Mouse (Mus musculus) lung, adult 18-20 months (tissue): ENCODE measurements around the gene Spcs2.
"Not testable (repeated sequence)": the region's sequence is repeated elsewhere in the genome, so short reads cannot be mapped to it uniquely, and the experiment has no call there.

ENCODE experiments used
- DNase-seq, 2 experiments: peaks; one replicate each; pipeline ENCODE4 v3.0.0; 2022; ENCODE audit warnings: mixed read lengths in 2 of 2

The Spcs2 gene

DNA sequence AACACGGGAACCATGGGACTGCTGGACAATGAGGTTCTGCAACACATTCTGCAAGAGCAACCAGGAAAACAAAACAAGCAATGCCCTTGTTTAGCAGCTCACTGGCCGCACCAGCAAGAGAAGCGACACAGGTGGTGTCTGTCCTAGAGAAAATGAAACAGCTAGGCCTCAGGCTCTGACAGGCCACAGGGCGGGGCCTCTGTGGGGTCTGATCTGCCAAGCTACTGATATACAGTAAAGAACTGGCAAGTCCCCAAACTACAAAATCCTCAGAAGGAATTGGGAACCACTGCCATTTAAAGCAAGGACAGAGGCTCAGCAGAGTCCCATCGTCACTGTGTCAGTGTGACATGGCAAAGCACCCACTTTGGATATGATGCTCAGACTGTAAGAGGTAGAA lies 40.8 kb downstream of the Spcs2 start:
- no peak for DNase-seq

DNA sequence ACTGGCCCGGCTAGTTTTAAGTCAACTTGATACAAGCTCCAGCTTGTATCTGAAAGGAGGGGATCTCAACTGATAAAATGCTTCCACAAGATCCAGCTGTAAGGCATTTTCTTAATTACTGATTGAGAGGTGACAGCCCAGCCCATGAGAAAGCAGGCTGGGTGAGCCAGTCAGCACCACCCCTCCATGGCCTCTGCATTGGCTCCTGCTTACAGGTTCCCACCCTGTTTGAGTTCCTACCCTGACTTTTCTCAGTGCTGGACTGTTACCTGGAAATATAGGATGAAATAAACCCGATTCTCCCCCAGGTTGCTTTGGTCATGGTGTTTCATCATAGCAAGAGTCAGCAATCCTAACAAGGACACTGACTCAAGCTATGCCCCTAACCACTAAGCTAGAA lies 41.3 kb downstream of the Spcs2 start:
- DNase-seq: no peak

DNA sequence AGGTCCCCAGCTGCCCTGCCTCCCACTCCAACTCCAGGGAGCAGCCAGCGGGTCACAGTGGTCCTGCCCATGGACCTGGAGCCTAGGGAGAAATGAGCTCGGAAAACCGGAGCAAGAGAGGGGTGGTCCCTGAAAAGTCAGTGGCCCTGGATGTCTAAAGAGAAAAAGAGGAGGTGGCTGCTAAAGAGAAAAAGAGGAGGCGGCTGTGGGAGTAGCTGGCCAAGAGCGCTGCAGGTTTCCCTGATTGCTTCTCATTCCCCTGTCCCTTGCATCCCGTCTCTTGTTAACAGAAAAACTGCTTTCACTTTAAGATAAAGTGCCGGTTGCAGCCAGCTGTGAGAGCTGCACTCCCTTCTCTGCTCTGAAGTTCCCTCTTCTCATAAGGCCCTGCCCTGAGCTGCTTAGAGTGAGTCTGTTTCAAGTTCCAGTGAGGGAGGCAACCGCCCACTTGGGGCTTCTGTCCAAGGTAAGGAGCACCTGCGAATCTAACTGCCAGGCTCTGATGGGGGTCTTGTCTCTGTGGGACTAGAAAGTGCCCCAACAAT lies 45.0 kb downstream of the Spcs2 start:
- peak; percentile 38 to 54 for DNase-seq

DNA sequence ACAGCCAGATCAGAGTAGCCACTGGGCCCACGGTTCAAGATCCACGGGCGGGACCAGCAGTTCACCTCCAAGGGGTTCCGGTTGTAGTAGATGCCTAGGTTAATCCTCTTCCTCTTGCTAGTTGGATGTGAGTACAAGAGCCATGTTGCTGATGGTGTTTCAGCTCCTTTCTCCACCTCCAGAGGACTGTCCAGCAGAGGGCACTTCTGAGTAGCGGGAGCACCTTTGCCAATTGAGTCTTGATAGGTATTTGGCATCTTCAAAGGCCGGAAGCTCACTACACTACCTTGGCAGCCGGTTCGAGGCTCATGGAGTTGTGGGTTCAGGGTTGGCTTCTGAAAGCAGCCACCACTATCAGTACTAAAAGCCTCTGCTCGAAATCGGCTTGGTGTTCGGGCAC lies 49.9 kb downstream of the Spcs2 start:
- peak; percentile 50 to 58 for DNase-seq

DNA sequence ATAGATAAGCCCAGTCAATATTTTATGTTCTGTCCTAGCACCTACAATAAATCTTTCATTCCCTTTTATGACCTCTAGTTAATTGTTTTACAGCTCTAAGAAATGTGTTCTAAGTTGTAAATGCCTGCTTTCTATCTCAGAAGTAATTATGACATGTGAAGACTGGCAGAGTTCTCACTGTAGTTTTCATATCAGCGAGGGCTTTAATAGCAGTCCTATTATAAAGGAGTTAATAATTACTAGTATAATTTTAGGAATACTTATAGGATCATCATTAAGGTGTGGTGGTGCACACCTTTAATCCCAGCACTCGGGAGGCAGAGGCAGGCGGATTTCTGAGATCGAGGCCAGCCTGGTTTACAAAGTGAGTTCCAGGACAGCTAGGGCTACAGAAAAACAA lies 51.6 kb downstream of the Spcs2 start:
- DNase-seq: no peak

DNA sequence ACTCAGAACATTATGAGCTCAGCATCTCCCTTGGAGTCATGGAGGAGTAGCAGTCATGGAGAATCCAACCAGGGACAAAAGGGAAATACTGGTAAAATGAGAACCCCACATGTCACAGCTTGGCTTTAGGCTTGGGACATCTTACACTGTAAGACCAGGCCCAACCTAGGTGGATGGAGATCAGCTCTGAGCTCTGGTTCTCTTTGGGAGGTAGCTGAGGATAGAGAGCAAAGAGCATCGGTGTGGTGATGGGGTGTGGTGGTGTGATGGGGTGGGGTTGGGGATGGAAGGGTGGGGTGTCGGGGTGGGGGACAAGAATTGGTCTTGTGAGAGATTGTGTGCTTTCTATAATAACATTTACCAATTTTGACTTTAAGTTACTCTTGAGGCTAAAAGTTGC lies 52.4 kb downstream of the Spcs2 start:
- no peak for DNase-seq

DNA sequence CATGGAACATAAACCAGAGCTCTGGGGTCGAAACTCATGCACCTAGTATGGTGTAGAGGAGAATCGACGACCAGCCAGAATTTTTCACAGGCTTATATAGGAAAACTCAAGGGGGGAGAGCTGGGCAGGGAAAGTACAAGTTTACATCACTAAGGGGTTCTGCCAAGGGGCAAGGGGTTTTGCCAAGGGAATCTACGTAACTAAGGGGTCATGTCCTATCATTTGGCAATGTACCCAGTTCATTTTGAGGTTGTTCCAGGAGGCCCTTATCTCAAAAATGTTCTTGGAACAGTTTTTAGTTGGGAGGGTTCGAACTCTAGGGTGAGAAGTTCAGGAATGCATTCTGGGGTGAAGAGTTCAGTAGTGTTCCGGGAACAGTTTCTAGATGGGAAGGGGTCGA lies 56.2 kb downstream of the Spcs2 start:
- DNase-seq: not testable (repeated sequence)

DNA sequence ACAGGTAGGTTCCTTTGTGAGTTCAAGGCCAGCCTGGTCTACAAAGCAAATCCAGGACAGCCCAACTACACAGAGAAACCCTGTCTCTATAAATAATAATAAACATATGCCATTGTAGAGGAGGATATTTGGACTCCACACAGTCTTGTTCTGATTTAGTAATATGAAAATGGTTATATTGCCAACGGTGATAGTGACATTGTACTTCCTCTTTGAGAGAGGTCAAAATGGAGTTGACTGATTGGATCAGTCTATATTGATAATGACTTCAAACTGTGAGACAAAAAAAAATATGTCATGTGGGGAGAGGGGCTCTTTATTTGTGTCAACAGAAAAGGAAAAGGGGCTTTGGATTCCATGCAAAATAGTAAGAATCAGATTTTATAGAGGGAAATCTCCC lies 57.9 kb downstream of the Spcs2 start:
- DNase-seq: no peak

DNA sequence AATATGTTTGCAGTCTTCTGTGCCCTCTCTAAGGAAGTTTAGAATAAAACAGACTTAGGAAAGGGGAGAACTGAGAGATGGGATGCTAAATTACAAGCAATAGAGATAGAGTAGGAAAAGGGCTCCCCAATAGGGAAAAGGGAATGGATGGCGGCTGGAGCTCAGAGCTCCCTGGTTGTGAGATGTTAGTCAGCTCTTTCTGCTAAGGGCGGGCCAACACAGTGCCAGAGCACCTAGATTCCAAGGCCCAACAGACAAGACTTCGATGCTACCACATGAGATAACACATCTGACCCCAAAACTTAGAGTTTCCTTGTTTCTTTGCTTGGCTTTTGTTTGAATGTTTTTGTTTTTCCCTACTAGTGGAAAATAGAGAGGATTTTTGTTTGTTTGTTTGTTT lies 59.2 kb downstream of the Spcs2 start:
- DNase-seq: not testable (repeated sequence)

DNA sequence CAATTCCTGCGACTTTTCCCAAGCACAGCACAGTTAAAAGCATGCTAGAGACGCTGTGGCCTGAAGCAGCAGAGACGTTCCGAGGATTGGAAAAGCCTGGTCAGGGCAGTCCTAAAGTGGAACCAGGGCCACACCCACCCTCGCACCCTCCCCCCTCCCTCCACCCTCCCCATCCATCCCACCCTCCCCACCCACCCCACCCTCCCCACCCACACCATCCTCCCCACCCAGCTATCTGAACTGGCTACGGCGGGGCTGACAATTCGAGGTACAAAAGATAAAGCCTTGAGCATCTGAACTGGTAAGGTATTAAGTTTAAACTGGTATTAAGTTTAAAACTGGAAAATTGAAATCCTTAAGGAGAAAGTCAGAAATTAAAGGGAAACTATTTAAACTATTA lies 59.7 kb downstream of the Spcs2 start:
- no peak for DNase-seq

DNA sequence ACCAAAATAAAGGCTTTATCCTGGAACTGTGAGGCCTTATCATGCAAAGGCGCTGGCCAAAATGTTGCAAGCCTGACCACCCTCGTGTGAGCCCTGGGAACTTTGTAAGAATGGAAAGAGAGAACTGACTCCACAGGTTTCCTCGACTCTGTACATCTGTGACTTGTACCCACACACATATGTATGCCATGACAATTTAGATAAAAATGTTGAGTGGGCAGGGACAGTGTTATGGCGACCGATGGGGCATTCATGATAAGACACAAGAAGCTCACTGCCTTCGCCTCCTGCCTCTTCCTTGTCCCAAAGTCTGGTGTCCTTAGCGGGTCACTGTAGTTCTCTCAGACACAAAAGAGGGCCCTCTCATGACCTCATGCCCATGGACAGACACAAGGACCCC lies 64.1 kb downstream of the Spcs2 start:
- DNase-seq: no peak

DNA sequence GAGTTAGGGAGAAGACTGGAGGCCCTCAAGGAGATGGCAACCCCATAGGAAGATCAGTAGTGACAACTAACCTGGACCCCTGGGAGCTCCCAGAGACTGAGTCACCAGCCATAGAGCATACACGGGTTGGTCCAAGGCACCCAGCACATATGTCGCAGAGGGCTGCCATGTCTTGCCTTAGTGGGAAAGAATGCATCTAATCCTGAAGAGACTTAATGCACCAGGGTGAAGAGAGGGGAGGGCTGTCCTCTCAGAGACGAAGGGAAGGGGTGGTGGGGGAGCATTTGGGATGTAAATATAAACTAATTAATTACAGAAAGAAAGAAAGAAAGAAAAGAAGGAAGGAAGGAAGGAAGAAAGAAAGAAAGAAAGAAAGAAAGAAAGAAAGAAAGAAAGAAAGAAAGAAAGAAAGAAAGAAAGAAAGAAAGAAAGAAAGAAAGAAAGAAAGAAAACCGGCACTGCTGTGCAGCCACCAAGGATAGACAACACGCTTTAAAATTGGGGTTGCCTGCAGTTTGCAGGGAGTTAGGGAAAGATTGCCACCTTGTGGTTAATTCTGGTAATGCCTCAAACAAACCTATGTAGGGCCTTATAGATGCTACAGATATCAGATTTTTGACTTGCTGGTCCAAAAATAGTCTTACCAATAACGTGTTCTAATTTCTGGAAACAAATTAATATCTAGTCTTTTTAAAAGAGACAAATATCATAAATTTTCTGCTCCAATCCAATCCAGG lies 65.2 kb downstream of the Spcs2 start:
- DNase-seq: peak in 1 of 2 experiments; percentile 59

DNA sequence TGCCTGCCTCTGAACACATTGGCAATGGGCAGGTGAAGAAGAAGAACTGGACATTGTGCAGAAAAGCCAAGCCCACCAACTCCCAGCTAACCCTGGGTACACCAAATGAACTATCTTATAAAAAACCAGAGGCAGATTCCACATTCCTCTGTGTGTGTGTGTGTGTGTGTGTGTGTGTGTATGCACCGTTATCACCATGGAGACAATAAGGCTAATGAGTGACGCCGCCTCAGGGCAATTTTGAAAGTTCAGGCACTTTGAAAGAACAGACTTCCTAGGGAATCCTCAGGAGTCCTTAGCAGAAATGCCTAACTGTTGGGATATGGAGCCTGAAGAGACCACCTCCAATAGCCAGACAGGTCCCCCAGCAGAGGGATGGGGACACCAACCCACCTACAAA lies 66.0 kb downstream of the Spcs2 start:
- no peak for DNase-seq

DNA sequence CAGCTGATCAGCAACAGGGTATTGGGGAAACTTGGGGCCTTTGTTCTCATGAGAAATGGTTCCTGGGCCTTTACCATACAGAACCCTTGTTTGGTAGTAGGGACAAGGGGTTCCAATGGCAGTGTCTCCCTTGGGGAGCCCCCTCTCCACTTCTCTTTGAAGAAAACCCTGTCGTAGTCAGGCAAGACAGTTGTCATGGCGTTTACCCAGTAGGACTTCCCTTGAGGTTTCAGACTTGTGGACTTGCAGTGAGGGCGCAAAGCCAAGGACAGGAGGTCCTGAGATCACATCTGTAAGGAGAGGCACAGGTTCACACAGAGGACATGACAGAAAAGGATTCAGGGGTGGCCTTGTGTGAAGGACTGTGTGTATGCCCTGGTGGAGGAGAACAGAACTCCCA lies 66.8 kb downstream of the Spcs2 start:
- DNase-seq: no peak

DNA sequence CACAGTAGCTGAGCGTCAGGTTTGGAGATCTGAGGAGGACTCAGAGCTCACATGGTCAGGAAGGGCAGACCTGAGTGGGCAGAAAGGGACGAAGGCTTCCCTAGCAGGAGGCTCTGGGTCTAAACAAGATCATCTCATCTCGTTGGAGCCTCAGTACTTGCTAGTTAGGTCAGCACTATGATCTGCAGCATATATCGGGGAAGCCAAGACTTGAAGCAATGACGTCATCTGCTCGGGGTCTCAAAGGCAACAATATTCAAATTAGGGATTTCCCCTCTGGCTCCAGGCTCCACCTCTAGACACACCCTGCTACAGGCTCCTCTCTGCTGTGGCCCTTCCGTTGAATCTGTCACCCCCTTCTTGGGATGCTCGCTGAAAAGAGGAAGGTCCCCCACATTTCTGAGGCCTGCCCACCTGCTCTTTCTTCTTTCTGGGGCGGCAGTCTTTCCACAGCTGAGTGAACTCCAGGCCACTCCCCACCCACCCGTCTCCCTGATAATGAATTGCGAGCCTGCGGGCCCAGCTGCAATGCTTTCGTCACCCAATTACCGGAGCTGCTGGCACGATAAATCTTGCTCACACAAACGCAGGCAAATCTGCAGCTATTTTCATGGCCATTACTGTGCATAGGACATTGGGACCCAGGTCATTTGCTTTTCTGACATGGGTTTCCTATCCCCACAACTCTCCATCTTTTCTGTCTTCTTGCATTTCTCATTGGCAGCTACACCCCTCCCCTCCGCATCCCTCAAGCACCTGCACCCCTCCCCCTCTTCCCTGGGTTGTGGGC lies 67.9 kb downstream of the Spcs2 start:
- DNase-seq: no peak

DNA sequence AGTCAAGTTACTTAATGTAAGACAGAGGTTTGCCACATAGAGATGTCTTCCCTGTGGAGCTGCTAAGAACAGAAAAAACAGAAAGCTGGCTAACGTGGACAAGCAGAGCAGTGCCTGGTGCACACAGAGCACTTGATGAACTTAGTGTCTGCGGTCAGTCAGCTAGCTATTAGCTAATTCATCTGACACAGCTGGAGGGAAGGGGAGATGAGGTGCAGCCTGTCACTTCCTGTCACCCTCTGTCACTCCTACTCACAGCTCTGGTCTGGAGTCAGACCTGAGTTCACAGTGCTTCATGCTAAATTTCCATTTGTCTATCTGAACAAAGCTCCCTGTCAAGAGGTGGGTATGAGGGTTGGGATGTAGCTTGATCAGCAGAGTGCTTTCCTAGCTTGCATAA lies 69.2 kb downstream of the Spcs2 start:
- no peak for DNase-seq

DNA sequence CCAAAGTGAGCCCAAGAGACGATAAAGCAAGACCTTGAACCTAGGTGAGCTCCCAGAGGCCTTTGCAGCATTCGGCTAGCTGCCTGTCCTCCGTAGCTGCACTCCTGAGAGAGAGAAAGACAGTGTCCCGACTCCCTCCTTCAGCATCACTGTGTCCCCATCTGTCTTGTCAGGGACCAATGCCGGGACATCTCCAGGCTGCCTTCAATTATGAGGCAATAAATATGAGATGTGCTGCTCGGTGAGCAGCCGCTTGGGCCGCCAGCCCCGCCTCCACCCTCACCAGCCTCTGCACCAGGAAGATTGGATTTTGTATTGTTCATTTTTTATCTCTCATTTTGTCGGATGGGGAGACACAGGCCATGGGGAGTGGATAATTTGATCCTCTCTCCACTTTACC lies 72.4 kb downstream of the Spcs2 start:
- DNase-seq: no peak

DNA sequence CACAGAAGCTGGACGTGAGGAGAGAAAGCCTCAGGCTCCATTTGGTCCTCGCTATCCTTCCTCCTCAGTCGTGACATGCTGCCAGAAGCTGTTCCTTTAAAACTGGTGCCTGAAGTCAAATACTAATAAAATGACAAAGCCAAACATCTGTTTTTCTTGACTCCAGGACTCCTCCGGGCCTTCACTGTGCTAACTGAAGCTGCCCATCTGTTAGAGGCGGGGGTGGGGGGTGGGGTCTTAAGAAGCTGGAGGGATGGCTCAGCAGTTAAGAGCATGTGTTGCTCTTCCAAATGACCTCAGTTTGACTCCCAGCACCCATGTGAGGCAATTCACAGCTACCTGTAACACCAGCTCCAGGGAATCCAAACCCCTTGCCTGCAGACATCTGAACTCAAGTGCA lies 74.7 kb downstream of the Spcs2 start:
- DNase-seq: no peak

DNA sequence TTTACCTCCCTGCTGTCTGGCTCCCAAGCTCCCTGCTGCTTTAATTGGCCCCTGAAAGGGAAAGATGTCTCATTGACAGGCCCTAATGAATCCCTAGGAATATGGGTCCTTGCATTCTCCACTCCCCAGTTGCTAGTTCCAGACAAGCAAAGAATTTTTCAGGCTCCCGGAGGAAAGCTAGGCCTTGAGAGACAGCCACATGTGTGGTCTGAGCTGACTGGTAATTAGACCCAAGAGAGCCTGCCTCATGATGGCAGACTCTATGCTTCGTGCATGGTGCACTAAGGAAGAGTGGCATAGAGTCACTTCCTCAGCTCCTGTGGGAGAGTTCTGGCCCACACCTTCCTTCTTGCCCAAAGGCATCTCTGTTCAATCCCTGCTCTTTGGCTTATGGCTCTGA lies 75.3 kb downstream of the Spcs2 start:
- DNase-seq: no peak
